Mouse (Mus musculus) ovary, postnatal 14 days (tissue): ENCODE results near the gene Cux1.
A peak's percentile ranks its signal among the peaks of the same experiment; 100 is the strongest.

Experiments used
- DNase-seq: peaks from one replicate; pipeline ENCODE4 v3.0.0; 2022; ENCODE audit warnings: low spot score

Gene Cux1

DNA sequence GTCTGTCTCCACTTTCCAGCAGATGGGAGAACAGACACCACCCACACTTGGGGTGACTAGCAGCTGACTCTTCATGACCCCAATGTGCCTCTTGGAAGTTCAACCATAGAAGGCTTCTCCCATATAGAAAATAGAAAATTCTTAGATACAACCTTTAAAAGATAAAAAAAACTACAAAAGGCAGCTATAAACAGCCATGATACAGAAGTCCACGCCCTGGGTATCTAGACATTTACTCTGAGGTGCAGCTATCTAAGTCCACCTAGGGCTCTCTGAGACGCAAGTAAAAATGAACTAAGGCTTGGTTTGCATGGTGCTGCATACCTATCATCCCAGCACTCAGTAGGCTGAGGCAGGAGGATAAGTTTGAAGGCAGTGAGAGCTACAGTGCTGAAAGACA lies 144.3 kb downstream of the Cux1 start:
- DNase-seq: no peak

DNA sequence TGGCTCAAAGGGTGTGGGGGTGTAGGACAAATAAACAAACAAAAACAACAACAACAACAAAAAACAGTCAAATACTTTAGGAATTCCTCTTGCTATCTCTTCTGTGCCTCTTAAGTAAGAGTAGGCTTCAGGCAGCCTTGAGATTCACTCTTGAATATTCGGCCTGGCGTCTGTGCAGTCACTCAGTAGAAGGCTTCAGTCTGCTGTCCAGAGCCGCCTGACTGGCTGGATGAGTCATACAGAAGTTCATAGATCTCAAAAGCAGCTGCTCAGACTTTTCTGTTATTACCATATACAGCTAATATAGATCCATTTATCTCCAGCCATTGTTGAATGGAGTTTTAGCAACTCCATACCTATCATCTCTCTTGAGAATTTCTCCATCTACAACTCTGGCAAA lies 145.4 kb downstream of the Cux1 start:
- no peak for DNase-seq

DNA sequence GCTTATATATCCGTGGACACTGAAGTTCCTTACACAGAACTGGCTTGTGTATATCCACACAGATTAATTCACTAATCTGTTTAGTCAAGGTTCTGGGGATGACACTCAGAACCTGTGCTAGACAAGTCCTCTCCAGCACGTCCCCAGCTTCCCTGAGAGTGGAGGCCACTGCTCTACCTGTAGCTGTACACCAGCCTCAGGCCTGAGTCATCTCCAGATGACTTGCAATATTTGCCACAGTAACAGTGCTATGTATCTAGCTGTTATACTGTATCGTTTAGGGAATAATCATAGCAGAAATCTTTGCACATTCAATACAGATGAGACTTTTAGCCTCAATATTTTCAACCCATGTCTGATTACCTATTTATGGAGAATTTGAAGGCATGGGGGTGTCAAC lies 146.0 kb downstream of the Cux1 start:
- DNase-seq: no peak

DNA sequence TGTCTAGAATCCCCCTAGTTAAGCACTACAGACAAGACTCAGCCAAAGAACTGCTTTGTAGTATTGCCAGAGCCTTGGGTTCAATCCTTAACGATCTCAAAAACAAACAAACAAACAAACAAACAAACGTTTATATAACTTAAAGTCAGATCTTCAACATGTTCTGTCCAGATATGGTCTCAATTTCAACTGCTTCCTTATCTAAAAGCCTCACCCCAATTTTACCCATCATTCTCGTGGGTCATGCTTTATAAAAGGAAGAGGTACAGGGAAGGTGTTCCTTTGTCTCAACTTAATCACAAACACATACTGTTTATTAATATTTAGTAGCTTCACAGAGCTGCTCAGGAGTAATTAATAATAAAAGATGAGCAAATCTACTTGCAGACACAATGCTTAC lies 146.9 kb downstream of the Cux1 start:
- DNase-seq: no peak

- no peak for DNase-seq
These were observed 149.4 kb downstream of the Cux1 start for GRCm38 (mm10) chr5:136417891-136418290.

DNA sequence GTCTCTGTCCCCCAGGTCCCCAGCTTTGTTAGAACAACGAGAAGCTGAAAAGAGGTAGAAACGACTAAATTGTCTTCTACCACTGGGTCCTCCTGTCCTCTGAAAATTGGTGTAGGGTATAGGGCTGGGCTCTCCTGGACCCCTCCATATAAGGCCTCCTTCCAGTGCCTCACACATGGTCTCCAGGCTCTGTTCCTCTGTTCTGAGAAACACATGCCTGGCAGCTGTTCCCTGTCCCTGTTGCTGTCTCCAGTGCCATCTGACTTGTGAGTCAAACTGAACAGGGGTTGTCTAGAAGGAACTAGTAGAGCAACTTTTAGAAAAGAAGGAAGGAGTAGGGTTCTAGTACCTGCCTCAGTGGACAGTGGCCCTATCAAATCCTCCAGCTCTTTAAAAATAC lies 152.8 kb downstream of the Cux1 start:
- no peak for DNase-seq

GRCm38 (mm10) chr5:136410681-136411181 lies 156.6 kb downstream of the Cux1 start:
- DNase-seq: no peak

GRCm38 (mm10) chr5:136406357-136406756 lies 160.9 kb downstream of the Cux1 start:
- DNase-seq: no peak

GRCm38 (mm10) chr5:136403565-136403961 lies 163.7 kb downstream of the Cux1 start:
- DNase-seq: peak; percentile 39

DNA sequence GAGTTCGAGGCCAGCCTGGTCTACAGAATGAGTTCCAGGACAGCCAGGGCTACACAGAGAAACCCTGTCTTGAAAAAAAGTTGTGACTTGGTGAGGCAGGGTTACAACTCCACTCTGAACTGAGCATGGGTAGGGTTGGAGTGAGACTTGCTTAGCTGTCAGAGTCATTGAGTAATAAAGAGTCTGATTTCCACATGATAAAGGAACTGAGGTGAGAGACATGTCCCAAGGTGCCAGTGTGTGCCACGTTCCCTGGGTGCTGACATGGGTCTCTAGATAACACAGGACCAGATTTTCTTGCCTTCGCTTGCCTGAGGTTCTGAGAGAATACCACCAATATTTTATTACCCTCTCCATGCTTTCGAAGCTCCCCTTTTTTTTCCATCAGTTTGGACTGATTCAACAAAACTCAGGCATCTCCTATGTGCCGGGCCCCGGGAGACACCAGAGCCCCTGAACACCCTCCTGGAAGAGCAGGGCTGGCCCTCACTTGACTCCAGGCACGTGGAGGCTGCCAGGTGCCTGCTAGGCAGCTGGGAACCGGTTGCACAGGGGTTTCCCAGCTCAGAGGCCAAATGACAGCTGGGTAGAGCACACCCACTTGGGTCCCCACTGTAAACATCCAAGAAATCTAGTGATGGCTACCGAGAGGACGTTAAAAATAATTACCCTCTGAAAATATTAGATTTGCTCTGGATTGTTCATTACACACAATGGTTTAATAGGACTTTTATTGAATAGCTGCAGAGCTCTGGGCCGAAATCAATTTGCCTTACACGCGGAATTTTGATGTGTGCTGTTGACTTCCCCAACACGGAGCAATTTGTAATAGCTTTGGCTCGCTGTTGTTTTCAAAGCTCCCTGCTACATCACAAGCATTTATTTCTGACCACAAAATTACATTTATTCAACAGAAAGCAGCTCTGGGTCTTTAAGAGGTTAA lies 164.4 kb downstream of the Cux1 start:
- DNase-seq: no peak

- no peak for DNase-seq
These were observed 168.6 kb downstream of the Cux1 start for GRCm38 (mm10) chr5:136398706-136399105.

DNA sequence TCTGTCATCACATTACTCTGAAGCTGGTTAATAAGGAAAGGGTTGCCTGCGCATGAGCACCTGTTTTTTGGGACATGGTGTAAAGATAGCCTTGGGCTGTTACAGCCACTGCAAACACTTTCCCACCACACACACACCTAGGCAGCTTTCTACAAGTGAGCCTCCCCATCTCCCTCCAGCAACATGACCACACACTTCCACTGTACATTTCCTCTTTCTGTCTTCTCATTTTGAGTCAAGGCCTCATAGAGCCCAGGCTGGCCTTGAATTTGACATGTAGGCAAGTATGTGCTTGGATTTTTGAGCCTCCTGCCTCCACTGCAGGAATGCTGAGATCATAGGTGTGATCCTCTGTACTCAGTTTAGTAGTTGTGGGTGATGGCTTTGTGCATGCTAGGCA lies 170.6 kb downstream of the Cux1 start:
- DNase-seq: no peak

GRCm38 (mm10) chr5:136396256-136396655 lies 171.0 kb downstream of the Cux1 start:
- DNase-seq: no peak

DNA sequence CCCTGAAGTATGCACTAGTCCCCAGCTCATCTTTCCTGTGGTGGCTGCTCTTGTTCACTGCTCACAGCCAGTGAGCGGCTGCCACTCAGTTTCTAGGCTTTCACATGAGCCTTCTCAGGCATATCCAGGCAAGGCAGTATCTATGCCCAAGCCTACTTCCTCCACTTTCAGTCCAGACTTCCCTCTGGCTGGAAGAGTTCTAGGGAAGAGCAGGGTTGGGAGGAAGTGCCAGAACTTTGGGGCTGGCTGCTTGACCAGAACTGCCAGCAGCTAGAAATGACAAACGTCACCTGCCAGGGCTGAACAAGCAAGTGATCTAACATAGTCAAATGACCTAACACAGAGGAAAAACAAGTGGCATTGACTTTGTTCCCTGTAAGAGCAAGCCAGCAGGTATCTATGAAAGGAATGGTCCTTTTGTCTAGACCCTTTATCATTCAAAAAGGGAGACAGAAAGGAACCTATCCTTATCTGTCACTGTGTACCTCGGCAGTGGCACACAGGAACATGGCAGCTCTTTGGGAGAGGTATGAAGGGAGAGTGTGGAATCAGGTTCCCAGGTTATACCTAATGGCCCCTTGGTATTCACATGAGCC lies 171.6 kb downstream of the Cux1 start:
- DNase-seq: no peak

DNA sequence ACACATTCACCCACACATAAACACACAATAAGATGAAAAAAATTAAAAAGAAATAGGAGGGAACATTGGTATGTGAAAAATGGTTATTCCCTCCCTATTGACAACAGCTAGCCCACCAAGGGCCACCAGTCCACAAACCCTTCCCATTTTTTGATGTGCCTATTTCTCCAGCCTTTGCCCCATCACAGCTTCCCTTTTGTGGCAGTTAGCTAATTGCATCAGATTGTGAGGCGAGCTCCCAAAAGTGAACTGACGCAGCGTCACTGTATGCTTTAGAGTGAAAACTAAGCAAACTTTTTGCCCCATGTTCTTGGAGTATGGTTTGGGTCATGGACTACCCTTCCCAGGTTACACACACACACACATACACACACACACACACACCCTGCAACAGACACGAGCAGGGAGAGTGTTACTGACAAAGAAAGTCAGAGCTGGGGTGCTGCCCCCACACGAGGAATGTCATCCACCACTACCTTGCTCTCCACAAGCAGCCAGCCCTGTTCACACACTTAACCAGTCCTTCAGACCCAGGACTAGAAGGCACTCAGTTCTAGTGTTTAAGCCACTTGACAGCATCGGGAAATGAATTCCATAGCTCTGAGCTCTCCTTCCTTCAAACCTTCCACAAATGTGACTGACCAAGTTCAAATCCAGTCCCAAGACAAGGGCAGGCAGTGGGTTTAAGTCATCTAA lies 172.6 kb downstream of the Cux1 start:
- DNase-seq: no peak

GRCm38 (mm10) chr5:136393621-136394020 lies 173.7 kb downstream of the Cux1 start:
- DNase-seq: no peak

DNA sequence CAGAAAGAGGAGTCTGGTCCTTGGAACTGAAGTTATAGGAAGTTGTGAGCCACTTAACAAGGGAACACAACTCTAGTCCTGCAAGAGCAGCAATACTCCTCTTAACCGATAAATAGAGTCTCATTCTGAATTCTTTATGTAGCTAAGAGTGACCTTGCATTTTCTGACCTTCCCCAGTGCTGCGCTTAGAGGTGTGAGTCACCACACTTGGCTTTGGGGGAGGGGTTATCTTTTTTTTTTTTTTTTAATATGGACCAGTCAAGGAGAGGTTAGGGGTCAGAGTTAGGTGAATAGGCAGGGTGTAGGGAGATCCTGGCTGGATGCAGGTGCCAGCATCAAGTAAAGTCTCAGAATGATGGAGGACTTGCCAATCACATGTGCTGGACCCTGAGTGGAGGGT lies 180.5 kb downstream of the Cux1 start:
- DNase-seq: no peak

- DNase-seq: no peak
These were observed 182.1 kb downstream of the Cux1 start for GRCm38 (mm10) chr5:136385161-136385560.

GRCm38 (mm10) chr5:136382261-136383005 lies 184.9 kb downstream of the Cux1 start:
- DNase-seq: no peak

DNA sequence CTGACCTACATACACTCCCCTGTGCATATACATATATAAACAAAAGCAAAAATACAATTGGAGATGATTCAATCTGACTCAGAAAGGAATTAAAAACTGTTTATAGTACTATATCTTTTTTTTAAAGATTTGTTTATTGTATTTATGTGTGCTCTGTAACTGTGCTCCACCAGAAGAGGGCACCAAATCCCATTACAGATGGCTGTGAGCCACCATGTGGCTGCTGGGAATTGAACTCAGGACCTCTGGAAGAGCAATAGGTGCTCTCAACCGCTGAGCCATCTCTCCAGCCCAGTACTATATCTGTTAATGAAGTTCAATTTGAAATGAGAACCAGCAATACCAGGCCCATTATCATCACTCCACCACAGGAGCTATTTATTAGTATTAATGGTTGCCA lies 187.9 kb downstream of the Cux1 start:
- DNase-seq: no peak

- no peak for DNase-seq
These were observed 190.2 kb downstream of the Cux1 start for GRCm38 (mm10) chr5:136377101-136377500.

DNA sequence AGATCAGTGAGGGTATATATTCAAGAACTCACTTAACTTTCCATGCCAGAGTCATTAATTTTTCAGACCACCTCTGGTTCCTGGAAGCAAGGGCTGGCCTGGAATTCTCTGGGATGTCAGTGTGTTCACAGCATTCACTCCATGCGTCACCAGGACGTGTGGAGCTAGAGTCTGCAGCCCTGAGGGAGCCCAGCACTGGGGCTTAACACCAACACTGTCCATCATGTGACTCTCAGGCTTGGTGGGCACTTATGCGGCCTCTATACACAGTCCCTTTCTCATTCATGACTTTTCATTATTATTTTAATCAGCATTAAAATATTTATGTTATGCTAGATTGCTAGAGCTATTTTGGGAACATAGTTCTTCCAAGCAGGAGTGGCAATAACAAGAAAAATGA lies 191.9 kb downstream of the Cux1 start:
- no peak for DNase-seq
